Mouse (Mus musculus) heart, postnatal 0 days (tissue): ENCODE measurements around the gene Nckap5.

Experiments
- CTCF ChIP-seq: IDR thresholded peaks from 2 replicates; pipeline ENCODE4 v1.5.1; 2016; ENCODE audit warnings: antibody characterized with exemption, control low read depth, low read depth
- EP300 ChIP-seq: IDR thresholded peaks from 2 replicates; pipeline ENCODE4 v1.6.1; 2016; ENCODE audit warnings: antibody characterized with exemption, low read depth

GRCm38 (mm10) chr1:126573714-126574113 is 256.9 kb downstream of the Nckap5 start:
- no peak for TF ChIP-seq EP300
- no peak for TF ChIP-seq CTCF
